Mouse (Mus musculus) forebrain, embryonic 10.5 days (tissue): ENCODE data around the gene Ube3a. TPM values are rescaled to one million over a fixed set of nuclear protein-coding genes. Genes with fewer than 3 reads are reported as not detected.
A peak's percentile ranks its signal among the peaks of the same experiment; 100 is the strongest.

Source experiments
- DNase-seq: peaks from one replicate; pipeline ENCODE4 v3.0.0-alpha.2; 2017; ENCODE audit warnings: low spot score; ENCODE audit errors: extremely low spot score
- H3K27ac ChIP-seq: fragments of 300-500 bp; sonication (generic); 2 replicates; pipeline ENCODE4 v1.5.1; 2016; ENCODE audit warnings: mild to moderate bottlenecking
- H3K27me3 ChIP-seq: fragments of 300-500 bp; sonication (generic); 2 replicates; pipeline ENCODE4 v1.6.1; 2016; ENCODE audit warnings: mild to moderate bottlenecking; ENCODE audit not compliant: poor library complexity, severe bottlenecking
- H3K36me3 ChIP-seq: fragments of 300-500 bp; sonication (generic); replicated peaks from 2 replicates; pipeline ENCODE4 v1.6.1; 2016; ENCODE audit warnings: mild to moderate bottlenecking, moderate library complexity
- H3K4me1 ChIP-seq: fragments of 300-500 bp; sonication (generic); 2 replicates; pipeline ENCODE4 v1.6.1; 2016
- H3K4me3 ChIP-seq: fragments of 300-500 bp; sonication (generic); 2 replicates; pipeline ENCODE4 v1.5.1; 2016; ENCODE audit warnings: mild to moderate bottlenecking, moderate library complexity
- H3K9me3 ChIP-seq: fragments of 300-500 bp; sonication (generic); 2 replicates; pipeline ENCODE4 v1.6.1; 2016; ENCODE audit warnings: mild to moderate bottlenecking, moderate library complexity
- WGBS: fragments of 180-500 bp; shearing (Covaris S2); methylation state at CpG from one replicate; pipeline ENCODE4 v1.1.7; 2016; 5-methylcytosine and 5-hydroxymethylcytosine counted together
- polyA plus RNA-seq: library from polyadenylated mRNA; unstranded; fragments of >200 nt; fragmentation: Nextera tagmentation; extraction: Ambion mirVana; gene quantifications from 2 replicates; pipeline ENCODE4 v1.2.1, GENCODE M21; 2016

Ube3a gene
- 96.7 and 105 TPM in 2 replicates for polyA plus RNA-seq

DNA sequence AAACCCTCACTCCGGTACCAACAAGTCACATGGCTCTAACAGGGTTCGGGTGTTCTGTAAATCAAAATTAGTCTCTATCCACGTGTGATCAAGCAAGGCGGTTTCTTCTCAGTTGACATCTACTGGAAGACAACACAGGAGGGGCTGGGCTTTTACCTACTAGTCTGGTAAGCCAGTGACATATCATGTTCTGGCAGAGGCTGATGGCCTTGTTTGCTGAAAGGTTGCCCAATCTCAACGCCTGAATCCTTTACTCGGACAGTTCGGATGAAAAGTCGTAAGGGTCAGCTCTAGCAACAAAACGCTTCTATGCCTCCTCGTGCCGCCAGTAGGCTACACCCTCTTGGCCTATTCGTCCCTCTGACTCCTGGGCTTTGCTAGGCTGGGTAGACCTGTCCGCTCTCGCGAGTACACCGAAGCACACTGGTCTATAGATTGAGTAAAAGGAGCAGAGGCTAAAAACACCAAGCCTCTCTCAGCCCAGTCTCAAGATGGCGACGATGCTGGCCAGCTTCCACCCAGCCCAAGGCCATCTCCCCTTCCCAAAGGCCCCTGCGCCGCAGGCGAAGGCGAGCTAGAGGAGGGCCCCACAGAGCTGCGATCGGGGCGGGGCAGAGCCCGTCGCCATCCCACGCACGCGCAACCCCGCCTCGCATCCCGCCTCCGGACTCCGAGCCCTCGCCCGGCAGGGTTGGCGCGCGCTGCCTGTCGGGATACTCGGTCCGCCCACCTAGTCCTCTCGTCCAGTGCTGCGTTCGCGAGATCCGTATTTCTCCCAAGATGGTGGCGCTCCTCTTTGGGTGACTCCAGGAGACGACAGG is at the start of gene Ube3a:
Gene Ube3a, plus strand, starts transcription at position 706 of the 821 bp plus-strand sequence.
- Histone ChIP-seq H3K27ac (peak within 1 kb of the TSS; percentile 98), H3K36me3 (no peaks in the 10 kb centered on the region), H3K4me1 (peaks cover 18% of the 10 kb centered on the region), H3K27me3 (no peaks in the 10 kb centered on the region), H3K4me3 (peak within 1 kb of the TSS; percentile 93), H3K9me3 (no peaks in the 10 kb centered on the region)
- peak; percentile 96 for DNase-seq
- under 1% methylated on average over 50 of the region's 50 CpGs for WGBS

DNA sequence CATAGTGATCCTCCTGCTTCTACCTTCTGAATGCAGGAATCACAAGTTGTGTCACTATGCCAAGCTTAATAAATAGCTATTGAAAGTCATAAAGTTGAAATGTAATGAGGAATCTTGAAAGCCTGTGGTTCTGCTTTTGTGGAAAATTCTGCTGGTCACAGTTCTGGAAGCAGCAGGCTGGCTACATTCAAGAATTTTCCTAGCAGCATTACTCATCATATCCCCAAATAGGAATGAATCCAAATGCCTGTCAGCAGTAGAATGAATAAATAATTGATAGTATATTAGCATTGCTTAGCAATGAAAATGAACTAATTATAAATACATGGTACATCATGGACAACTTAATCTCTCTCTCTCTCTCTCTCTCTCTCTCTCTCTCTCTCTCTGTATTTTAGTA is 35.7 kb upstream of the Ube3a start:
- Histone ChIP-seq H3K27ac (no peak overlapping the region), H3K4me1 (no peaks in the 10 kb centered on the region), H3K36me3 (no peaks in the 10 kb centered on the region), H3K4me3 (no peak overlapping the region), H3K9me3 (no peaks in the 10 kb centered on the region), H3K27me3 (no peaks in the 10 kb centered on the region)
- no peak for DNase-seq

DNA sequence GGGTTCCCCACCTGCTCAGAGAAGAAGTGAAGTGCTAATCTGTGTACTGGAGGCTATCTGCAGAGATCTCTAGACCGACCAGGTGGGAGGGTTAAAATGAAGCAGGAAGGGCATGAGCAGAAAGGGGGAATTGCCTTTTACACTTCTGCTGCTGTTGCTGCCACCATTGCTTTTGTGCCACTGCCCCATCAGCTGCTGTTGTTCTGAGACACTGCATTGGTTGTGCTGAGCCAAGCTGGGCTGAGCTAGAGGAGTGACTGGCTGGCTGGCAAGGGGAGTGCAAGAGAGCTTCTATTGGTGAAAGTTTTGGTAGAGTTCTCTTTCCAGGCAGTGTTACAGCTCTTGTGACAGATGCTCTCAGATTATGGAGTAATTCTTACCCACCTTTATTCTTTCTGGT is 13.6 kb upstream of the Ube3a start:
- H3K36me3 ChIP-seq = no peaks in the 10 kb centered on the region
- no peak overlapping the region for H3K27ac ChIP-seq
- H3K4me3 ChIP-seq = no peak overlapping the region
- H3K9me3 ChIP-seq = peaks cover 31% of the 10 kb centered on the region
- no peaks in the 10 kb centered on the region for H3K4me1 ChIP-seq
- 100% methylated on average over 1 of the region's 1 CpGs for WGBS
- no peaks in the 10 kb centered on the region for H3K27me3 ChIP-seq
- DNase-seq = no peak

DNA sequence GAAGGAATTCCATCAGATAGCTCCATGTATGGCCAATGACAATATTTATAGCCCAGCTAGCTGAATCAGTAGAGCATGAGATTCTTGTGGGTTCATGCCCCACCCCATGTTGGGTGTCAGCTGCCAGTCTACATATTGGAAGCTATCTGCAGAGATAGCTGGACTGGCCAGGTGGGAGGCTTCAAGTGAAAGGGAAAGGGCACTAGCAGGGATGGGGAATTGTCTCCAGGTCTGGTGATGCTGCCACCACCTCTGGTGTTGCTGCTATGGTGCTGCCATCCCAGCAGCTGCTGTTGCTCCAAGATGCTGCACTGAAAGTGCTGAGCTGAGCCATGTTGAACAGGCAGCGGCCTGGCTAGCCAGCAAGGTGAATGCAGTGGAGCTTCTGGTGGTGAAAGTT is 7.3 kb upstream of the Ube3a start:
- Histone ChIP-seq H3K4me3 (no peak overlapping the region), H3K4me1 (no peaks in the 10 kb centered on the region), H3K27me3 (no peaks in the 10 kb centered on the region), H3K36me3 (no peaks in the 10 kb centered on the region), H3K27ac (no peak overlapping the region), H3K9me3 (no peaks in the 10 kb centered on the region)
- 90% methylated on average over 1 of the region's 1 CpGs for WGBS
- no peak for DNase-seq

DNA sequence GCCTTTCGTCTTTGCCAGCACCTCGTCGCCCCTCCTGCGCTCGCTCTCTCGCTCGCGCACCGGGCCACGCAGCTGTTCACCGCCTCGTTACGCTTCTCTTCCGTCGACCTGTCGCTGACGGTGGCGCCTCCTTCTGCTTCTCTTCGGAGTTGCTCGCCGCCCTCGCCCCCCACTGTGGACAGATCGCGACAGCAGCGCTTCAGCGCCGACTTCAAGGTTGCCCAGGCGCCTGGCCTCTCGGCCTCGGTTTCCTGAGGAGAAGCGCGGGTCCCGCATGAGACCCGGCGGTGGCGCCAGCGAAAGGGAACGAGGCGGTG is 274 bp downstream of the Ube3a start:
- Histone ChIP-seq H3K9me3 (no peaks in the 10 kb centered on the region), H3K4me1 (peaks cover 18% of the 10 kb centered on the region), H3K27me3 (no peaks in the 10 kb centered on the region), H3K27ac (peak overlapping the region; percentile 98), H3K36me3 (no peaks in the 10 kb centered on the region), H3K4me3 (peak overlapping the region; percentile 93)
- WGBS = under 1% methylated on average over 39 of the region's 39 CpGs
- DNase-seq = no peak

DNA sequence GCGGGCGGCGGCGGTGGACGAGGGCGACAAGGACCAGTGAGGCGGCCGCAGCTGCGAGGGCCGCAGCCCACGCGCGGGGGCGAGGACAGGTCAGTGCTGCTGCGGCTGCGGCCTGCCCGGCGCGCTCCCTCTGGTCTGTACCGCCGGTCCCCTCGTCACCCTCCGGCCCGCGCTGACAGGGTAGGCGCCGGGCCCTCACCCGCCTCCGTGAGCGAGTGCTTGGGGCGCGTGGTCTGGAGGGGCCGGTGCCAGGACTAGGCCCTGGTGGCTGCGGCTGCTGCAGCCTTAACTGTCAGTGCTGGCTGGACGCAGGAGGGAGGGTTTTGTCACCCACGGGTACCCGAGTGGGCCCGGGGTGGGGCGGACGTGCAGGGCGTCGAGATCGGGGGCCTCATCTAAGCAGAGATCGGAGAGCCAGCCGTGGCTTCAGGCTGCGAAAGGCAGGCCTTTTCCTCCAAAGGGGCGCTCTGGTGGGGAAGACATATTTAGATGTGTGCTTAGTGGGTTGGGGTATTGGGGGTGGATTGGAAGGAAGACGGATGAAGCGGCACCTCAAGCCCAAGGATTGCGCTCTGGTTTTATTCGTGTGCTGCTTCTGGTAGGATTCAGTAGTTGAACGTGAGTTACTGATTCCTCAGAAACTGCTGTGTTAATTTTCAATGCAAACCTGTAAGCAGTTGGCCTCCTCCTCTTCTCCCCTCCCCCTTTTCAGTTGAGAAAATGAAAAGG is 797 bp downstream of the Ube3a start:
- peaks cover 18% of the 10 kb centered on the region for H3K4me1 ChIP-seq
- peak overlapping the region; percentile 98 for H3K27ac ChIP-seq
- under 1% methylated on average over 50 of the region's 52 CpGs for WGBS
- no peaks in the 10 kb centered on the region for H3K36me3 ChIP-seq
- H3K9me3 ChIP-seq = no peaks in the 10 kb centered on the region
- no peaks in the 10 kb centered on the region for H3K27me3 ChIP-seq
- DNase-seq = peak; percentile 66
- H3K4me3 ChIP-seq = peak overlapping the region; percentile 93

DNA sequence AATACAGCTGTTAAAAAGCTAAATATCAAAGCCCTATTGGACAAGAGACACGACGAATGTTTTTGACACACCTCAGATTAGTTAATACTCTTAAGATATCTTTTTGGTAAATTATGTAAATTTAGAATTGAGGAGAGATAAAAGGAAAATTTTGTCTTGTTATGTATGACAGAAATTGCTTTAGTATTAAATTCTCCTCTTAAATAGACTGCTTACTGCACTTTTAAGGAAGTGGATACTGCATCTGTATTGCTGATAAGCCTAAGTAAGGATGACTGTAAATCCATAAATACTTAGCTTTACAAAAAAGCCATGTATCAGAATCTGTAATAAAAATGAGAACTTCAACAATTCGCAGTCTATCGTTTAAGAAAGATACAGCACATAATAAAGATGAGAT is 1.8 kb downstream of the Ube3a start:
- WGBS = 66% methylated on average over 4 of the region's 4 CpGs
- peaks cover 3% of the 10 kb centered on the region; the same call in 1 of the 2 replicates for H3K36me3 ChIP-seq
- no peaks in the 10 kb centered on the region for H3K27me3 ChIP-seq
- DNase-seq = no peak
- H3K27ac ChIP-seq = peak overlapping the region; percentile 98
- no peaks in the 10 kb centered on the region for H3K9me3 ChIP-seq
- H3K4me1 ChIP-seq = peaks cover 18% of the 10 kb centered on the region
- peak overlapping the region; percentile 93 for H3K4me3 ChIP-seq

DNA sequence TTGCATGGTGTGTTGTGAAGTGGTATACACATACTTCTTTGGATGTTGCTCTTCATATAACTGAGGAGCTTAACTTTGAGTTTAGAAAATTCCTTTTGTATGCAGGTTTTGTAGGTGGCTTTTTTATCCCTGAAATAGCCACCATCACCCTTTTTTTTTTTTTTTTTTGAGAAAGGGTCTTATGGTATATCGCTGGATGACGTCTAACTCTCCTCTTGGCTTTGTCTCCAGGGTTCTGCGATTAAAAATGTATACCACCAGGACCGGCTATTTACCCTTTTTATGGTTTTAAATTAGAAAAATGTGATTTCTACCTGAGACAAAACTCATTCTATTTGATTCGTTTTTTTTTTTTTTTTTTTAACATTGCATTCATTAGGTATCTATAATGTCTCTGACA is 2.2 kb downstream of the Ube3a start:
- WGBS = 79% methylated on average over 5 of the region's 5 CpGs
- H3K27me3 ChIP-seq = no peaks in the 10 kb centered on the region
- H3K36me3 ChIP-seq = peaks cover 3% of the 10 kb centered on the region; the same call in 1 of the 2 replicates
- peak overlapping the region; percentile 93 for H3K4me3 ChIP-seq
- H3K4me1 ChIP-seq = peaks cover 18% of the 10 kb centered on the region
- no peak for DNase-seq
- no peaks in the 10 kb centered on the region for H3K9me3 ChIP-seq
- no peak overlapping the region for H3K27ac ChIP-seq

DNA sequence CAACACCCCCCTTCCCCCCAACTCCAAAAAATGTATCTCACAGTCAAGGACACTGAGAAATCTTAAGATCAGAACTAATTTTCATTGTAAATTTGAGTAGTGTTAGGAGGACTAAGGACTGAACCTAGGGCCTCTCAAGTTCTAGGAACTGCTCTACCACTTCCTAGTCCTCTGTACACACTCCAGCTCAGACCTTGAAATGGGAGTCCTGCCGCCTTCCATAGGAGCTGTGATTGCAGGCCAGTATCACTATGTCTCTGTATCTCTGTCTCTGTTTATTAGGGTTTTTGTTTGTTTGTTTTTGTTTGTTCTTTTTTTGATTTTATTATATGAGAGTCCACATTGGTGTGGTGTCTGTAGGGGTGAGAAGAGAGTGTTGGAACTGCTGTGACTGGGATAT is 3.4 kb downstream of the Ube3a start:
- Histone ChIP-seq H3K4me1 (peaks cover 18% of the 10 kb centered on the region), H3K4me3 (no peak overlapping the region), H3K9me3 (no peaks in the 10 kb centered on the region), H3K27me3 (no peaks in the 10 kb centered on the region), H3K27ac (no peak overlapping the region), H3K36me3 (peaks cover 3% of the 10 kb centered on the region; the same call in 1 of the 2 replicates)
- no peak for DNase-seq
- WGBS = 92% methylated on average over 1 of the region's 1 CpGs

DNA sequence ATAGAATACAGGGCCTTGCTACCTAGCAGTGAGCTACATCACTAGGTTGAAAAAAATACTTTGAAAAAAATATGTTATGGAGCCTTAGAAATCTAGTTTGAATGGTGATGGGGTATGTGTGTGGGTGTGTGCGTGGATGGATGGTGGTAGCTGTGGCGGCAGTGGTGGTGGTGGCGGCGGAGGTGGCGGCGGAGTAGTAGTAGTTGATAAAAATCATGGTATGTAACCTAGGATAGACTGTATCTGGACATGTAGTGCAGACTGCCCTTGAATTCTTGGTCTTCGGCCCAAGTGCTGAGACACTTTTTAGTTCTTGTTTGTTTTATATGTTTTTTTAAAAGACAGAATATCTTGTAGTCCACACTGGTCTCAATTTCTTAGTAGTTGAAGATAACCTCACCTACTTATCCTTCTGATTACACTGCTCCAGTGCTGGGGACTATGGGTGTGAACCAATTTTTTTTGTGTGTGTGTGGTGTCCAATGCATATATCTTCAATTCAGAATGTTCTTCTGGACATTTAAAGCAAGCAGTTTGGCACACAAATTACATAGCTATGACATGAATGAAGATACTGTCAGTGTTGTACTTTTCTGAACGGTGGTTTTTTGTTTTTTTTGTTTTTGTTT is 6.3 kb downstream of the Ube3a start:
- no peaks in the 10 kb centered on the region for H3K27me3 ChIP-seq
- peaks cover 3% of the 10 kb centered on the region; the same call in 1 of the 2 replicates for H3K36me3 ChIP-seq
- H3K9me3 ChIP-seq = no peaks in the 10 kb centered on the region
- 95% methylated on average over 8 of the region's 8 CpGs for WGBS
- no peak overlapping the region for H3K4me3 ChIP-seq
- H3K4me1 ChIP-seq = peaks cover 18% of the 10 kb centered on the region
- DNase-seq = no peak
- no peak overlapping the region for H3K27ac ChIP-seq

DNA sequence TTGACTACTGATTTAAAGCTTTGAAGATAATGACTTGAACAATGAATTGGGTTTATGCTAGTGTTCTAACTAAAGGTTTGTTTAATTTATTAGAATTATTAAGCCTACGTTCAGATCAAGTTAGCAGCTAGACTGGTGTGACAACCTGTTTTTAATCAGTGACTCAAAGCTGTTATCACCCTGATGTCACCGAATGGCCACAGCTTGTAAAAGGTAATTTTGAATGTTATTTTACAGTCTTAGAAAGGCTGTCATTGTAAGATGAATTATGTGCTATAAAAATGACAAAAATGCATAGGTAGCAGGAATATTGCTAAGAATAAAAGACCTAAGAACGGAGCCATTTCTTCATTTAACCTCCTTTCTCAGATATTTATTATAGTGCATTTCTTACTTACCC is 14.7 kb downstream of the Ube3a start:
- Histone ChIP-seq H3K4me3 (no peak overlapping the region), H3K27ac (no peak overlapping the region), H3K27me3 (no peaks in the 10 kb centered on the region), H3K36me3 (peaks cover 13% of the 10 kb centered on the region), H3K9me3 (no peaks in the 10 kb centered on the region), H3K4me1 (no peaks in the 10 kb centered on the region)
- WGBS = 87% methylated on average over 3 of the region's 3 CpGs
- no peak for DNase-seq

DNA sequence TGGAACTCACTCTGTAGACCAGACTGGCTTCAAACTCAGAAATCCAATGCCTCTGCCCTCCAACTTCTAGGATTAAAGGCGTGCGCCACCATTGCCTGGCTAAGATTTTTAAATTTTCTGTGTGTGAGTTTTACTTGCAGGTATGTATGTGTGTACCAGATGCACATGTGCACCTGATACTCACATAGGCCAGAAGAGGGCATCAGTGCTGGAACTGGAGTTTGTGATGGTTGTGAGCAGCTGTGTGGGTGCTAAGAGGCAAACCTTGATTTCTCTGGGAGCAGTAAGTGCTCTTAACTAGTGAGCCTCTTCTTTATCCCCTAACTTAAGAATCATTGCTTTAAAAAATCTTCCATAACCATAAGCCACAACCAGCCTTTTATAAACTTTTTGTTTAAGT is 17.0 kb downstream of the Ube3a start:
- DNase-seq = no peak

DNA sequence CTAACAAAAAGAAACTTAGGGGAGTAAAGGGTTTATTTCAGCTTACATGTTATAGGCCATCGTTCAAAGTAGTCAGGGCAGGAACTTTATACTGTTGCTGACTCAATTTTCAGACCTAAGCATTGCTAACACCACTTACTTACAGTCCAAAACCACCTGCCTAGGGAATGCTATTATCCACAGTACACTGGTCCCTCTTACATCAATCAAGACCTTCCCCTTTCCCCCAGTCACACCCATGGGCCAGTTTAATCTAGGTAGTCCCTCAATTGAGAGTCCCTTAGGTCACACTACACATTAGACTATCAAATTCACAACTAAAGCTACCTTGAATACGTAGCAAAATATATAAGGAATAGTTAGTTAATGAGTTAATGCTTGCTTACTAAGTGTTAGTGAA is 24.8 kb downstream of the Ube3a start:
- Histone ChIP-seq H3K27me3 (no peaks in the 10 kb centered on the region), H3K4me1 (no peaks in the 10 kb centered on the region), H3K9me3 (peaks cover 8% of the 10 kb centered on the region), H3K4me3 (no peak overlapping the region), H3K27ac (no peak overlapping the region), H3K36me3 (peaks cover 81% of the 10 kb centered on the region)
- no peak for DNase-seq
- WGBS = 99% methylated on average over 2 of the region's 2 CpGs

More for the DNA sequence above, 17.0 kb downstream of the Ube3a start:
- no peak overlapping the region for H3K4me3 ChIP-seq
- H3K9me3 ChIP-seq = no peaks in the 10 kb centered on the region
- WGBS = 93% methylated on average over 2 of the region's 2 CpGs
- H3K36me3 ChIP-seq = peaks cover 34% of the 10 kb centered on the region
- no peaks in the 10 kb centered on the region for H3K4me1 ChIP-seq
- H3K27me3 ChIP-seq = no peaks in the 10 kb centered on the region
- no peak overlapping the region for H3K27ac ChIP-seq
